Mouse (Mus musculus) limb, embryonic 10.5 days (tissue): ENCODE data around the gene Fv1. TPM values are rescaled to one million over a fixed set of nuclear protein-coding genes. Genes with fewer than 3 reads are reported as not detected.

Source experiments
- polyA plus RNA-seq: library from polyadenylated mRNA; unstranded; fragments of >200 nt; fragmentation: Nextera tagmentation; extraction: Ambion mirVana; gene quantifications from 2 replicates; pipeline ENCODE4 v1.2.1, GENCODE M21; 2016

The Fv1 gene
- polyA plus RNA-seq, 1 experiment from 2014 or later = 13.7 TPM

Other genes starting within 250 kb of the Fv1 start
- gene Zfp979, start 226.5 kb upstream of the Fv1 start, polyA plus RNA-seq = 3.3 and 3.7 TPM in 2 replicates
- not detected in 2 replicates for gene Zfp534, start 166.4 kb upstream of the Fv1 start, polyA plus RNA-seq
- 9.0 and 9.3 TPM in 2 replicates for gene Zfp984, start 59.2 kb upstream of the Fv1 start, polyA plus RNA-seq
- 5.2 and 5.4 TPM in 2 replicates for gene Zfp933, start 20.6 kb upstream of the Fv1 start, polyA plus RNA-seq
- 57.4 and 64.2 TPM in 2 replicates for gene Miip, start 163 bp upstream of the Fv1 start, polyA plus RNA-seq
- 29.7 and 31.5 TPM in 2 replicates for gene Mfn2, start 35.7 kb downstream of the Fv1 start, polyA plus RNA-seq
- 29.1 and 31.5 TPM in 2 replicates for gene Plod1, start 67.8 kb downstream of the Fv1 start, polyA plus RNA-seq
- 13.3 and 13.5 TPM in 2 replicates for gene 2510039O18Rik, start 71.9 kb downstream of the Fv1 start, polyA plus RNA-seq
- gene Nppb, start 116.8 kb downstream of the Fv1 start, polyA plus RNA-seq = not detected in 2 replicates
- 2.2 and 7.7 TPM in 2 replicates for gene Nppa, start 131.7 kb downstream of the Fv1 start, polyA plus RNA-seq
- 6.3 and 9.1 TPM in 2 replicates for gene Clcn6, start 169.8 kb downstream of the Fv1 start, polyA plus RNA-seq
- gene Mthfr, start 170.1 kb downstream of the Fv1 start, polyA plus RNA-seq = 23.3 and 25.8 TPM in 2 replicates
- gene Agtrap, start 219.1 kb downstream of the Fv1 start, polyA plus RNA-seq = 13.1 and 14.1 TPM in 2 replicates